Mouse (Mus musculus): ENCODE measurements at regions not wholly inside any gene's neighbourhood (a gene's known extent, or its start where the extent isn't known, plus 50 kb on each side); places are given as distances from the start of the nearest gene placed in this dataset.
"Not testable (repeated sequence)": the region's sequence is repeated elsewhere in the genome, so short reads cannot be mapped to it uniquely, and the experiment has no call there.

- TF ChIP-seq POLR2A (IDR thresholded peaks at IDR 0.05; ENCODE audit: borderline replicate concordance, control insufficient read depth, low read depth, low read length); CTCF (IDR thresholded peaks at IDR 0.05; ENCODE audit: control insufficient read depth, insufficient read depth, low read length): not testable (repeated sequence)
Observed at GRCm38 (mm10) chr7:137698501-137698900, 261.1 kb downstream of the Glrx3 start.

Data from bone marrow, adult 2 months (tissue).